Mouse (Mus musculus): ENCODE results near the gene Pcca.

GRCm38 (mm10) chr14:122736806-122737205, 202.7 kb downstream of the Pcca start:
- no peak for TF ChIP-seq CTCF (IDR thresholded peaks at IDR 0.05; ENCODE audit: borderline replicate concordance, control insufficient read depth, extremely low read depth, insufficient read depth, low read length, poor library complexity)
- TF ChIP-seq POLR2A (IDR thresholded peaks at IDR 0.05; ENCODE audit: control insufficient read depth, extremely low read depth, insufficient read depth, low read length, poor library complexity), result no peak

Data from thymus, adult 2 months (tissue).